Mouse (Mus musculus): ENCODE measurements around the gene Cpxm2.

GRCm38 (mm10) chr7:132179049-132179448 is 24.5 kb upstream of the Cpxm2 start:
- TF ChIP-seq CTCF (IDR thresholded peaks at IDR 0.05; ENCODE audit: low read depth): no peak
- TF ChIP-seq EP300 (IDR thresholded peaks at IDR 0.05; ENCODE audit: low read depth): no peak
